ENCODE assay signal across 8 mouse cellular contexts in the genomic region with DNA sequence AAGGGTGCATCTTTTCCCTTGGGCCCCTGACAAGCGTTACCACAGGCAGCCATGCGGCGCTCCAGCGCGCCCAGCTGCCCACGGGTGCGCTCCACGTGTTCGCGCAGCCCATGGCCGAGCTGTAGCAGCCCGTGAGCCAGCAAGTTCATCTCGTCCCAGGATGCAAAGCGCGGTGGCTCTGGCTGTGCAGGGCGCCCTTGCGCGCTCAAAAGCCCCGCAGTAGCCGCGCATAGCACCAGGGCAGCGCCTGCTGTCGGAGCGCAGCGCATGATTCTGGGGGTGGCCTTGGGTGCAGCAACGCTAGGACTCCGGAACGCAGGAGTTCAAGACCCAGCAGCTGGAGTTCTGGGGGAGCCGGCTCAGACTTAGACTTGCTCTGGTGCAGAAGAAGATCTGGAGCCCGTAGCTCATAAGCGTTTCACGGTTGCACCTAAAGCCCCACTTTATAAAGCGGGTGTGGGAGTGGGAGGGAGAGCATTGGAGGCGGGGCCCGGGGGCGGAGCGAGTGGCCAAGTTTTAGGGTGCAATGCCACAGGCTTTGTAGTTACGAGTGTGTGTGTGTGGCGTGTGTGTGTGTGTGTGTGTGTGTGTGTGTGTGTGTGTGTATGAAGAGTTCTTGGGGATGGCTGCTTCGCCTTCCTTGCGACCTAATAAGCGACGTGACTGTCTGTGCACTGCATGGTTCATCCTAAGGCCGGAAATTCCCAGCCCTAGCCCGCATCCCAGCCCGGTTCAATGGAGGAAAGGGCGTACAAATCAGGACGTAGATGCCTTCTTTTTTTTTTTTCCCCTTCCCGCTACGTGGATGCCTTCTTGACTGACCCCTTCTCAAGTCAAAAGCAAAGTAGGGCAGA. TPM values are rescaled to one million over a fixed set of nuclear protein-coding genes. Genes with fewer than 3 reads are reported as not detected.
DNase-seq lines count a peak whose midpoint lies in the region; ATAC-seq and TF ChIP-seq lines count a peak whose summit lies in the region.

A gene (minus strand): TSS at position 707 of the 854 bp plus-strand sequence.

- TF ChIP-seq CTCF in lung, adult 2 months (IDR thresholded peaks at IDR 0.05; ENCODE audit: insufficient read depth, low read length): no peak
- TF ChIP-seq CTCF in thymus, adult 2 months (IDR thresholded peaks at IDR 0.05; ENCODE audit: borderline replicate concordance, control insufficient read depth, extremely low read depth, insufficient read depth, low read length, poor library complexity): peak; percentile 28; the same call in 1 of the 2 replicates

- peak within 1 kb of the TSS; percentile 58 for H3K9ac ChIP-seq in forebrain, embryonic 12.5 days
- peak within 1 kb of the TSS; percentile 48 for H3K9ac ChIP-seq in neural tube, embryonic 15.5 days (replicated peaks)

- peak within 1 kb of the TSS; percentile 87 for H3K4me2 ChIP-seq in forebrain, embryonic 12.5 days
- H3K4me2 ChIP-seq in neural tube, embryonic 15.5 days: peak within 1 kb of the TSS; percentile 95

- no peaks in the 10 kb centered on the region for H3K9me3 ChIP-seq in forebrain, embryonic 12.5 days
- H3K9me3 ChIP-seq in neural tube, embryonic 15.5 days (replicated peaks): no peaks in the 10 kb centered on the region

- peak; percentile 79 for ATAC-seq in forebrain, embryonic 12.5 days (ENCODE audit: low FRiP score)
- peak; percentile 79 for ATAC-seq in neural tube, embryonic 15.5 days (ENCODE audit: low FRiP score)

- H3K36me3 ChIP-seq in forebrain, embryonic 12.5 days (replicated peaks): no peaks in the 10 kb centered on the region
- H3K36me3 ChIP-seq in neural tube, embryonic 15.5 days: no peaks in the 10 kb centered on the region; the same call in 1 of the 2 replicates
- H3K36me3 ChIP-seq in thymus, adult 2 months (ENCODE audit: control insufficient read depth, insufficient read depth, low read length): no peaks in the 10 kb centered on the region

- H3K27me3 ChIP-seq in forebrain, embryonic 12.5 days: peaks cover 27% of the 10 kb centered on the region
- peaks cover 3% of the 10 kb centered on the region; the same call in 1 of the 2 replicates for H3K27me3 ChIP-seq in neural tube, embryonic 15.5 days (replicated peaks)
- no peaks in the 10 kb centered on the region for H3K27me3 ChIP-seq in thymus, adult 2 months (ENCODE audit: control insufficient read depth, insufficient read depth, low read length)

- peak within 1 kb of the TSS; percentile 46 for H3K4me3 ChIP-seq in forebrain, embryonic 12.5 days (replicated peaks)
- peak within 1 kb of the TSS; percentile 69 for H3K4me3 ChIP-seq in lung, adult 2 months (replicated peaks; ENCODE audit: extremely low read depth, low read depth, low read length)
- H3K4me3 ChIP-seq in neural tube, embryonic 15.5 days (replicated peaks): peak within 1 kb of the TSS; percentile 52
- H3K4me3 ChIP-seq in thymus, adult 2 months (ENCODE audit: control insufficient read depth, insufficient read depth, low read length): peak within 1 kb of the TSS; percentile 47

- intact Hi-C loops in heart, postnatal 10 days (cut with DNase I): loop anchor here (2.0 kb wide), 1 partner anchor 15 kb away; no protein-coding TSS in a partner anchor

- H3K4me1 ChIP-seq in forebrain, embryonic 12.5 days: peaks cover 22% of the 10 kb centered on the region
- H3K4me1 ChIP-seq in lung, adult 2 months (ENCODE audit: control insufficient read depth, insufficient read depth, low read length): peaks cover 22% of the 10 kb centered on the region
- peaks cover 31% of the 10 kb centered on the region for H3K4me1 ChIP-seq in neural tube, embryonic 15.5 days
- H3K4me1 ChIP-seq in thymus, adult 2 months (replicated peaks; ENCODE audit: control insufficient read depth, insufficient read depth, low read length): peaks cover 24% of the 10 kb centered on the region

- peak; percentile 67 for TF ChIP-seq POLR2A in lung, adult 2 months (IDR thresholded peaks at IDR 0.05; ENCODE audit: borderline replicate concordance, extremely low read depth, low read depth, low read length)
- no peak for TF ChIP-seq POLR2A in thymus, adult 2 months (IDR thresholded peaks at IDR 0.05; ENCODE audit: control insufficient read depth, extremely low read depth, insufficient read depth, low read length, poor library complexity)

- DNase-seq in CD4-positive, CD25-positive, alpha-beta regulatory T cell, adult 2 months (ENCODE audit: low read depth, low spot score): peak; percentile 79
- DNase-seq in adrenal gland, postnatal 4 days (ENCODE audit: low spot score in 2 of 2): peak; percentile 57 to 59
- peak; percentile 88 for DNase-seq in heart, postnatal 10 days
- DNase-seq in kidney, postnatal 4 days: peak; percentile 78 to 88
- DNase-seq in lung, adult 2 months: peak; percentile 71
- DNase-seq in thymus, adult 2 months: peak; percentile 77

- 1% methylated on average over 50 of the region's 50 CpGs for WGBS in forebrain, embryonic 12.5 days
- WGBS in lung, adult 2 months: 1% methylated on average over 50 of the region's 50 CpGs
- WGBS in neural tube, embryonic 15.5 days: 2% methylated on average over 50 of the region's 50 CpGs
- under 1% methylated on average over 50 of the region's 50 CpGs for WGBS in thymus, adult 2 months

- peak within 1 kb of the TSS; percentile 61; the same call in 1 of the 2 replicates for H3K27ac ChIP-seq in forebrain, embryonic 12.5 days
- H3K27ac ChIP-seq in neural tube, embryonic 15.5 days (replicated peaks): peak within 1 kb of the TSS; percentile 73
- H3K27ac ChIP-seq in thymus, adult 2 months (ENCODE audit: control insufficient read depth, insufficient read depth, low read length): peak within 1 kb of the TSS; percentile 1

RNA-seq across cellular contexts. Expression of the gene that starts here (rescaled TPM):
- 10 to 100 TPM; 43.9 to 68.2 TPM for total RNA-seq in adrenal gland, postnatal 4 days (2021)
- polyA plus RNA-seq in forebrain, embryonic 12.5 days (2016; fragmentation: Nextera tagmentation; extraction: Ambion mirVana): 11.4 and 13.3 TPM in 2 replicates
- total RNA-seq in heart, postnatal 10 days (2021): 100 to 1,000 TPM in 1 of 2 experiments, 10 to 100 TPM in 1; 34.9 to 119 TPM
- polyA plus RNA-seq in lung, adult 2 months (2012; rRNA removed): 34.6 and 87.6 TPM in 2 replicates
- 21.6 and 23.3 TPM in 2 replicates for polyA plus RNA-seq in neural tube, embryonic 15.5 days (2015; fragmentation: Nextera tagmentation; extraction: Ambion mirVana)
- polyA plus RNA-seq in thymus, adult 2 months (2012; rRNA removed): 23.0 TPM in 2 replicates

Comparison
In these comparisons a context has a peak if more than half of its experiments do, and no peak if none do; other contexts are left out.
1. Peak in every context shown above with its lines: DNase-seq, ATAC-seq, H3K4me3 ChIP-seq and H3K27ac ChIP-seq.
2. H3K27ac ChIP-seq: peak in every context shown above with its lines; median percentile 73 in neural tube, embryonic 15.5 days; 61 in forebrain, embryonic 12.5 days; 1 in thymus, adult 2 months.